Mouse (Mus musculus): ENCODE data around the gene Atxn1.

Gene Atxn1

GRCm38 (mm10) chr13:45917058-45918005 is 47.5 kb downstream of the Atxn1 start:
- ChIA-PET CTCF (interaction anchor here (0.6 to 1.5 kb wide), 11 partner anchors 14 to 381 kb away, joined by 3 to 6 read pairs (median 4); no protein-coding TSS in a partner anchor), POLR2A (interaction anchor here (0.5 to 1.4 kb wide), 8 partner anchors 8 to 108 kb away, joined by 3 to 9 read pairs (median 3); partner anchors contain the start of gene Atxn1 (in 1 of the 4))

GRCm38 (mm10) chr13:45915921-45916320 is 48.9 kb downstream of the Atxn1 start:
- POLR2A ChIA-PET = interaction anchor here in 1 of 4 experiments (1.6 kb wide), 1 partner anchor 9 kb away, joined by 7 read pairs; no protein-coding TSS in a partner anchor
- CTCF ChIA-PET = interaction anchor here in 1 of 4 experiments (0.5 to 1.3 kb wide), 2 partner anchors 246 to 908 kb away, joined by 4 to 6 read pairs; no protein-coding TSS in a partner anchor

- ChIA-PET CTCF (interaction anchor here in 1 of 4 experiments (0.7 kb wide), 1 partner anchor 107 kb away, joined by 3 read pairs; no protein-coding TSS in a partner anchor), POLR2A (interaction anchor here in 2 of 4 experiments (0.6 to 1.6 kb wide), 2 partner anchors 10 kb away, joined by 3 to 7 read pairs; no protein-coding TSS in a partner anchor)
Measured at GRCm38 (mm10) chr13:45915026-45915425, 49.8 kb downstream of the Atxn1 start.

- ChIA-PET POLR2A (interaction anchor here in 1 of 4 experiments (1.6 kb wide), 1 partner anchor 11 kb away, joined by 7 read pairs; no protein-coding TSS in a partner anchor), CTCF (interaction anchor here in 1 of 4 experiments (0.6 kb wide), 3 partner anchors 107 to 616 kb away, joined by 3 to 6 read pairs (median 3); no protein-coding TSS in a partner anchor)
Measured at GRCm38 (mm10) chr13:45914117-45914516, 50.7 kb downstream of the Atxn1 start.

- POLR2A ChIA-PET = interaction anchor here in 1 of 4 experiments (0.7 kb wide), 1 partner anchor 103 kb away, joined by 3 read pairs; no protein-coding TSS in a partner anchor
Measured at GRCm38 (mm10) chr13:45911848-45912247, 53.0 kb downstream of the Atxn1 start.

GRCm38 (mm10) chr13:45911069-45911468 is 53.7 kb downstream of the Atxn1 start:
- ChIA-PET CTCF (no interaction called here), POLR2A (interaction anchor here in 1 of 4 experiments (0.6 kb wide), 1 partner anchor 29 kb away, joined by 3 read pairs; no protein-coding TSS in a partner anchor)

More at GRCm38 (mm10) chr13:45911848-45912247, 53.0 kb downstream of the Atxn1 start:
- CTCF ChIA-PET = no interaction called here

- CTCF ChIA-PET = interaction anchor here in 2 of 4 experiments (0.6 kb wide), 2 partner anchors 64 to 103 kb away, joined by 3 to 5 read pairs; no protein-coding TSS in a partner anchor
- POLR2A ChIA-PET = no interaction called here
Measured at GRCm38 (mm10) chr13:45910348-45910747, 54.5 kb downstream of the Atxn1 start.

- ChIA-PET CTCF (interaction anchor here in 1 of 4 experiments (0.6 kb wide), 1 partner anchor 130 kb away, joined by 9 read pairs; no protein-coding TSS in a partner anchor), POLR2A (no interaction called here)
Measured at GRCm38 (mm10) chr13:45907181-45907691, 57.6 kb downstream of the Atxn1 start.

GRCm38 (mm10) chr13:45906438-45907166 is 58.2 kb downstream of the Atxn1 start:
- POLR2A ChIA-PET = interaction anchor here in 1 of 4 experiments (0.5 kb wide), 1 partner anchor 72 kb away, joined by 3 read pairs; no protein-coding TSS in a partner anchor
- CTCF ChIA-PET = no interaction called here

- ChIA-PET POLR2A (interaction anchor here in 2 of 4 experiments (0.6 to 1.0 kb wide), 3 partner anchors 12 to 510 kb away, joined by 3 to 4 read pairs (median 3); no protein-coding TSS in a partner anchor), CTCF (no interaction called here)
Measured at GRCm38 (mm10) chr13:45904955-45905354, 59.9 kb downstream of the Atxn1 start.

GRCm38 (mm10) chr13:45904456-45904855 is 60.4 kb downstream of the Atxn1 start:
- POLR2A ChIA-PET = interaction anchor here in 2 of 4 experiments (0.7 to 1.0 kb wide), 3 partner anchors 13 to 799 kb away, joined by 3 to 4 read pairs (median 3); no protein-coding TSS in a partner anchor
- CTCF ChIA-PET = no interaction called here

GRCm38 (mm10) chr13:45903519-45904274 is 61.1 kb downstream of the Atxn1 start:
- ChIA-PET POLR2A (interaction anchor here in 1 of 4 experiments (0.7 kb wide), 1 partner anchor 798 kb away, joined by 3 read pairs; no protein-coding TSS in a partner anchor), CTCF (no interaction called here)

GRCm38 (mm10) chr13:45902457-45902856 is 62.4 kb downstream of the Atxn1 start:
- CTCF ChIA-PET = no interaction called here
- POLR2A ChIA-PET = no interaction called here

GRCm38 (mm10) chr13:45900776-45901175 is 64.0 kb downstream of the Atxn1 start:
- CTCF ChIA-PET = no interaction called here
- POLR2A ChIA-PET = no interaction called here

GRCm38 (mm10) chr13:45897571-45897970 is 67.2 kb downstream of the Atxn1 start:
- POLR2A ChIA-PET = interaction anchor here in 1 of 4 experiments (0.8 kb wide), 1 partner anchor 27 kb away, joined by 3 read pairs; no protein-coding TSS in a partner anchor
- CTCF ChIA-PET = interaction anchor here in 1 of 4 experiments (0.6 kb wide), 1 partner anchor 260 kb away, joined by 3 read pairs; no protein-coding TSS in a partner anchor

GRCm38 (mm10) chr13:45894760-45895159 is 70.0 kb downstream of the Atxn1 start:
- ChIA-PET POLR2A (no interaction called here), CTCF (no interaction called here)

- POLR2A ChIA-PET = interaction anchor here in 1 of 4 experiments (1.1 kb wide), 1 partner anchor 11 kb away, joined by 3 read pairs; no protein-coding TSS in a partner anchor
- CTCF ChIA-PET = no interaction called here
Measured at GRCm38 (mm10) chr13:45894234-45894633, 70.6 kb downstream of the Atxn1 start.

Measured in embryonic stem cell, embryonic (primary cell).